In the genomic region with DNA sequence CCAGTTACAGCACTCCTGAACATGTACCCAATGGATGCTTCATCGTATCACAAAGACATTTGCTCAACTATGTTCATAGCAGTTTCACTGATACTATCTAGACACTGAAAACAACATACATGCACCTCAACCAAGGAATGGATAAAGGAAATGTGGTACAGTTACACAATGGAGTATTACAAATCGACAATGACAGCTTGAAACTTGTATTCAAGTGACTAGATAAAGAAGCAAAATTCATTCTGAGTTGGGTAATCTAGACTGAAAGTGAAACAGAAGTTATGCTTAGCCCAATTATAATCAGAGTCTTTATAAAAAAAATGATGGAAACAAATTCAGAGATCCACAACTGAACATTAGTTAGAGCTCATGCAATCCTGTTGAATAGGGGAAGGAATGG, we compare ENCODE assay signal across 12 mouse cellular contexts. TPM values are rescaled to one million over a fixed set of nuclear protein-coding genes. Genes with fewer than 3 reads are reported as not detected.
"Had no signal": no experiment of that assay in that cellular context is flagged by ENCODE, and none has a peak within 500 bp of the region (broad histone marks: within the 10 kb centered on the region; RNA-seq: fewer than 3 reads in every experiment).

No protein-coding gene starts in this region.

RNA-seq across cellular contexts. Expression of gene Gm9733, which starts 18.2 kb away (rescaled TPM):
- total RNA-seq: forebrain, postnatal 0 days; gastrocnemius, adult 18-20 months; gastrocnemius, adult 2 months; gastrocnemius, adult 8-10 months; gastrocnemius, postnatal 10 days; gastrocnemius, postnatal 14 days; gastrocnemius, postnatal 25 days; gastrocnemius, postnatal 36 days; gastrocnemius, postnatal 4 days; heart, adult 18-20 months; heart, adult 2 months; heart, adult 8-10 months had no signal
